Mouse (Mus musculus) embryonic facial prominence, embryonic 15.5 days (tissue): ENCODE results near the gene Xpr1. TPM values are rescaled to one million over a fixed set of nuclear protein-coding genes. Genes with fewer than 3 reads are reported as not detected.

ENCODE experiments used
- microRNA-seq: library from miRNA; unstranded; fragments of <30 nt; microRNA quantifications from one replicate; pipeline ENCODE4, GENCODE M21; 2016; ENCODE audit warnings: borderline number of aligned reads
- polyA plus RNA-seq: library from polyadenylated mRNA; unstranded; fragments of >200 nt; fragmentation: Nextera tagmentation; extraction: Ambion mirVana; gene quantifications from 2 replicates; pipeline ENCODE4 v1.2.1, GENCODE M21; 2015

The Xpr1 gene
- polyA plus RNA-seq, 1 experiment from 2014 or later, result 7.3 TPM

Small RNA genes within 50 kb of the gene (microRNA-seq; reads per million reads assigned to microRNA genes)
- gene Gm22569, result not detected

Other genes with a start within 250 kb of the Xpr1 start
- gene BC034090, start 173.0 kb downstream of the Xpr1 start, polyA plus RNA-seq, result 6.3 and 6.5 TPM in 2 replicates
- 77.4 and 79.6 TPM in 2 replicates for gene Acbd6, start 140.7 kb upstream of the Xpr1 start, polyA plus RNA-seq